Mouse (Mus musculus): ENCODE results near the gene Dera.
"Not testable (repeated sequence)": the region's sequence is repeated elsewhere in the genome, so short reads cannot be mapped to it uniquely, and the experiment has no call there.

The Dera gene

GRCm38 (mm10) chr6:137754056-137754856 lies at the start of gene Dera:
Gene Dera, plus strand, starts transcription at chr6:137754546.
- DNase-seq = peak; percentile 93

DNA sequence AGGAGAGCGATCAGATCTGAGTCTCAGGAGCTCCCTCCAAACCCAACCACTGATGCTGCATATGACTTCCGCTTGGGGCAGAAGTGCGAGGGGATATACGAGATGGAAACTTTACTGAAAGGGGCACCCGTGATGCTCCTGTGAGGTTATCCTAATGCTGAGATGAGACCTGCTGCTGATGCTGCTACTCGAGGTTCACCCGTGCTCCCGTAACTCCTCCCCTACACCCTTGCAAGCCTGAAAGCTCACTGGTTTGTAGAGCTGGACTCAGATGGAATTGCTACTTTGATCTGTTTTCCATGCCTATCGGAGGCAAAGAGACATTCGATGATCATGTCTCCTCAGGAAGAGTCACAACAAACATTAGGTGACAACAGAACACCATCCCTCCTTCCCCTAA lies 48.1 kb upstream of the Dera start:
- DNase-seq = no peak

- DNase-seq = not testable (repeated sequence)
These were observed 45.5 kb upstream of the Dera start for GRCm38 (mm10) chr6:137708726-137709405.

DNA sequence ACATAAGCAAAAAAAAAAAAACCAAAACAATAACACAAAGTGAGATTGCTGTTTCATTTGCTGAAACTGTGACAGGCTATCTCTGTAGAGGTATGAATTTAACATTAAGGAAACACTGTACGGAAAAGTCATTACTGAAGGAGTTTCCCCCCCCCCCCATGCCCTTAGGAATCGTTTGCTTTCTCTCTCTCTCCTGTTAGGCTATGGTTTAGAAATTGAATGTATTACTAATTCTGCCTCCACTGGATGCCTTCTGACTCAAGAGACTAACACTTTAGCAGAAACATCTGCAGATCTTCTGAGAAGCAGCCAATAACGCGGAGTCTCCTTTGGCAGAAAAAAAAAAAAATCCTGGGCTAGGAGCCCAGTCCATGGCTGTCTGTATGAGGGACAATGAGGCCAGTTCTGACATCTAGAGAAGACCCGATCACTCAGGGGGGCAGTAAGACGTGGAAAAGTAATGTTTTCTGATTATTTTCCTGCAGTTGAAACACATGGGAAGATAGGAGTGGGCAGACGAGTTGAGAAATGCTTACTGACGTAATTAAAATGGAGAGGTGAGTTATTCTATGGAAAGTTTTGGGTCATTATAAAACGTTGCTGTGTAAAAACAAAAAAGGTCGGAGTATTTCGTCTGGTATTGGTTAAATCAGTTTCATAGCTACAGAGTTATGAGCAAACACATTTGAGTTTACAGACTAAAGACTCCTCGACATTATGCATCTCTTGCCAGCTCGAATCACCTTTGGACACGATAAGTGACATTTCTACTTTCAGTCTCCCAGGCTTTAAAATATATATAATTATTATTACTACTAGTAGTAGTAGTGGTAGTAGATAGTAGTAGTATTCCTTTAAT lies 43.9 kb upstream of the Dera start:
- no peak for DNase-seq

- no peak for DNase-seq
These were observed 41.6 kb upstream of the Dera start for GRCm38 (mm10) chr6:137712654-137713309.

DNA sequence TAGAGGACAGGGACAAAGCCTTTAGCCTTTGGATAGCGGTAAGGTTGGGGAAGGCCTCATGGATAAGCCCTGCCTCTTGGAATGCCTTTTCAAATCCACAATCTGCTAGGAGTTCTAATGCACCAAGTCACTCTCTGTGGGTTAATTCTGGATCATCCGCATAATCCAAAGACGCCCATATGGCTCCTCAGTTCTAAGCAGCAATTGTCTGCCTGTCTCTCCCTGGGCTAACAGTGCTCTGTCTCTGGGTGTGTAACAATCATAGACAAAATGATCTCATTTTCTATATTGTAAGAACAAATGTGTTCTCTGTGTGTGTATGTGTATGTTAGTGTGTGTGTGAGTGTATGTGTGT lies 41.1 kb upstream of the Dera start:
- DNase-seq = no peak

DNA sequence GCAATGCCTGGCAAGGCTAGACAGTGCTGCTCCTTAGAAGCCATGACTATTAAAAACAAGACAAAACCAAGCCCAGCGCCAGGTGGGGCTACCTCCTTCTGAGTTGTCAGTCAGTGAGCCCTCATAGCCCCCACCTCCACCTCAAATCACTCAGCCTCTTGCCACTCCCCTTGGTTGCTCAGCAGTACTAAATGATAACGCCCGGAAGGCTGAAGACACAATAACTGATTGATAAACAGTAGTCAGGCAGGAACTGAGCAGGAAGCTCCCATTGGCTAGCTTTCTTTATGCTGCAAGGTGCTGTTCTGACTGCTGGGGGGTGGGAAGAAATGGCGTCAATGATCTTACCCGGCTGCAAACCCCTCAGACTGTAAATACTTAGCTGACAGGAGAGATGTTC lies 37.5 kb upstream of the Dera start:
- DNase-seq = no peak

- no peak for DNase-seq
These were observed 32.0 kb upstream of the Dera start for GRCm38 (mm10) chr6:137722220-137722931.

GRCm38 (mm10) chr6:137723898-137724297 lies 30.4 kb upstream of the Dera start:
- no peak for DNase-seq

GRCm38 (mm10) chr6:137734460-137734845 lies 19.9 kb upstream of the Dera start:
- peak; percentile 8 for DNase-seq

GRCm38 (mm10) chr6:137734846-137735609 lies 19.3 kb upstream of the Dera start, which contains the start of gene Strap:
Gene Strap, plus strand, starts transcription at chr6:137735078.
- DNase-seq = peak; percentile 92

GRCm38 (mm10) chr6:137735671-137736238 lies 18.6 kb upstream of the Dera start:
- no peak for DNase-seq

DNA sequence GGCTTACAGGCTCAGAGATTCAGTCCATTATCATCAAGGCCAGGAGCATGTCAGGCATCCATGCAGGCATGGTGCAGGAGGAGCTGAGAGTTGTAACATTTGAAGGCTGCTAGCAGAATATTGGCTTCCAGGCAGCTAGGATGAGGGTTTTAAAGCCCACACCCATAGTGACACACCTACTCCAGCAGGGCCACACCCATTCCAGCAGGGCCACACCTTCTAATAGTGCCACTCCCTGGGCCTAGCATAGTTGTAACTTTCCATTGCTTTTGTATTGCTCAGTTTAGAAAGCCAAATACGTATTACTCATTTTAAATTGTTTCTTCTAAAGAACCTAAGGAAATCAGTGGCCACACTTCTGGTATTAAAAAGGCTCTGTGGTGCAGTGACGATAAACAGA lies 13.4 kb upstream of the Dera start:
- no peak for DNase-seq

GRCm38 (mm10) chr6:137744700-137745099 lies 9.6 kb upstream of the Dera start:
- DNase-seq = no peak

GRCm38 (mm10) chr6:137747174-137747928 lies 7.0 kb upstream of the Dera start:
- peak; percentile 18 for DNase-seq

- peak; percentile 51 for DNase-seq
These were observed 2.6 kb upstream of the Dera start for GRCm38 (mm10) chr6:137751551-137752274.

DNA sequence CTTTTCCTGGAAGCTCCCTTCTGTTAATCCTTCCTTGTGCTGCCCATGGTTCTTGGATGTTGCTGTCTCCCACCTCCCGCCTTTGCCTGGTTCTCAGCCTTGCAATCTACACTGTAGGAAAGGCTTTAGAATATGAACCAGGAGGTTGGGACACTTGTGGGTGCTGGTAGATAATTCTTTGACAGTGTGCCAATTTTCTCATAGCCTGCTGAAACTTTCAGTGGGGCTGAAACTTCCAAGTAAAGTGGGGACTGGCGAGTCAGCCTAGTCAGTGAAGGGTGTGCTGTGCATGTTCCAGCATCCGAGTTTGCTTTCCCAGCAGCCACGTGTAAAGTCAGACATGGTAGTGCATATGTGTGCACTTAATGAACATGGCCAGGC lies 2.1 kb upstream of the Dera start:
- no peak for DNase-seq

DNA sequence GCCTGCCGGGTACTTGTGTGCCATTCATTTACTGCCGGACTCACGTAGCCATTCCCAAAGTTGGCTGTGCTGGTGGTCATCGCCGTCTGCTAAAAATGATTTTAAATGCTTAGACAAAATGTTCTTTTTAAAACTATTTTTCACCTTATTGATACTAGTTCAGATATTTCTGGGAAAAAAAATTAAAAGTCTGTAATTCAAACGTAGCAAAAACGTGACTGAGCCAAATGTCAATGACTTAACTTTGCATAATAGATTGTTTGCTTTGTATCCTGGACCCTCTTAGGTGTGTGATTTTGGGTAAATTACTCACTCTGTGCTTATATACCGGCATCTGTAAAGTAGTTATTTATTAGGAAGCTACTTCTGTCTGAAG lies 499 bp downstream of the Dera start:
- DNase-seq = no peak

GRCm38 (mm10) chr6:137756310-137756709 lies 2.0 kb downstream of the Dera start:
- peak; percentile 64 for DNase-seq

DNA sequence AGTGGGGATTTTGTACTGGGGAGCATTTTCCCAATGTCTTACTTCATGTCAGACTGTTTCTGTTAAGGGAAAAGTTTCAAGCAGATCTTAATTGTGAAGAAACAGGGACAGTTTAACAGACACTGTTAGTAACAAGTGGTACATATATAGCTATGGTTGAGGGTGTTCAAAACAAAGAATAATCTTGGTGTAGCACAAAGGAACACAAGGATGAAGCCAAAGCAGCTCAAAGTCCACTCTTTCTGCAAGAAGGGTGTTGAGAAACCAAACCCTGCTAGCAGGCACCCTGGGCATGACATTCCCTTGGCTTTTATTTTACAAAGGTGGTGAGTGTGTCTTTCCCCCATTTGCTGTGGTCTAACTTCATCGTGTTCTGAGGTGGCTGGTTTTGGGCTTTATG lies 3.5 kb downstream of the Dera start:
- no peak for DNase-seq
